Mouse (Mus musculus) MEL (cell line): ENCODE data around the gene Rpl10.
A peak's percentile ranks its signal among the peaks of the same experiment; 100 is the strongest.

Experiments used
- BHLHE40 ChIP-seq: IDR thresholded peaks from 2 replicates; pipeline ENCODE4 v1.6.1; 2012; ENCODE audit warnings: low read depth, mild to moderate bottlenecking, inconsistent platforms, low read length, improper control_type of control experiment, borderline replicate concordance
- CTCF ChIP-seq, 3 experiments: IDR thresholded peaks in 2 of 3; conservative IDR thresholded peaks in 1 of 3; 2 replicates each; pipeline ENCODE4 v1.5.1; 2011 to 2012; ENCODE audit warnings: low read length in 3 of 3, low read depth in 2 of 3, mild to moderate bottlenecking in 2 of 3, improper control_type of control experiment in 1 of 3, inconsistent platforms in 1 of 3, mixed read lengths in 1 of 3, moderate library complexity in 1 of 3; ENCODE audit not compliant: control insufficient read depth in 1 of 3, insufficient read depth in 1 of 3, poor library complexity in 1 of 3, severe bottlenecking in 1 of 3
- EP300 ChIP-seq, 2 experiments: IDR thresholded peaks; 2 replicates each; pipeline ENCODE4 v1.6.1; 2011; ENCODE audit warnings: improper control_type of control experiment in 2 of 2, low read length in 2 of 2, low read depth in 1 of 2, mild to moderate bottlenecking in 1 of 2
- GATA1 ChIP-seq: IDR thresholded peaks from 2 replicates; pipeline ENCODE4 v1.6.1; 2011; ENCODE audit warnings: low read depth, low read length, improper control_type of control experiment
- POLR2A ChIP-seq, 2 experiments: IDR thresholded peaks; 2 replicates each; pipeline ENCODE4 v1.6.1; 2011 to 2012; ENCODE audit warnings: low read length in 2 of 2, mild to moderate bottlenecking in 2 of 2, control low read depth in 1 of 2, improper control_type of control experiment in 1 of 2, low read depth in 1 of 2, moderate library complexity in 1 of 2; ENCODE audit not compliant: control insufficient read depth in 1 of 2, insufficient read depth in 1 of 2, poor library complexity in 1 of 2
- RCOR1 ChIP-seq: IDR thresholded peaks from 2 replicates; pipeline ENCODE4 v1.6.1; 2012; ENCODE audit warnings: low read depth, mild to moderate bottlenecking, inconsistent platforms, low read length, improper control_type of control experiment
- TAL1 ChIP-seq: IDR thresholded peaks from 2 replicates; pipeline ENCODE4 v1.6.1; 2012; ENCODE audit warnings: mild to moderate bottlenecking, inconsistent platforms, low read length, moderate library complexity, mixed read lengths
- TBP ChIP-seq: IDR thresholded peaks from 2 replicates; pipeline ENCODE4 v1.8.0; 2011; ENCODE audit warnings: low read depth, low read length, improper control_type of control experiment
- USF1 ChIP-seq: IDR thresholded peaks from 2 replicates; pipeline ENCODE4 v1.6.1; 2014; ENCODE audit warnings: low read depth, mild to moderate bottlenecking, inconsistent platforms, low read length, improper control_type of control experiment, moderate library complexity

DNA sequence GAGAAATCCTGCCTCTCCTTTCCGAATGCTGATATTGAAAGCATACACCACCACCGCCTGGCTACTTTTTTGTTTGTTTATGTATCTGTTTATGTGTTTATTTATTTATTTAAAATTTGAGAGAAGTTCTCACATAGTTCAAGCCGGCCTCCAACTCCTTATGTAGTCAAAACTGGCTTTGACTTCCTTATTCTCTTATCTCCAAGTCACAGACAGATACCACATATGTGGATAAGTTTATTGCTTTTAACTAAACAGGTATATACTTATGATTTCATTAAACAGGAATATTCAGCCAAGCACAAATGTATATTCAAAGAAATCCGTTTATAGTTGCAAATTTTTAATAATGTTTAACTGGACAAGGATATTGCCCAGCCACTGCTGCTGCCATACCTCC, 22.8 kb downstream of the Rpl10 start:
- TF ChIP-seq EP300 (IDR thresholded peaks at IDR 0.05; ENCODE audit: low read depth in 1 of 2, low read length in 2 of 2) (peak; percentile 66 to 84), BHLHE40 (no peak), CTCF (IDR thresholded peaks at IDR 0.05 in 2 of 3, conservative IDR thresholded peaks at IDR 0.05 in 1 of 3; ENCODE audit: control insufficient read depth in 1 of 3, insufficient read depth in 1 of 3, low read depth in 2 of 3, low read length in 3 of 3, poor library complexity in 1 of 3, severe bottlenecking in 1 of 3) (no peak), GATA1 (peak; percentile 90), USF1 (no peak), TBP (no peak), POLR2A (IDR thresholded peaks at IDR 0.05; ENCODE audit: control insufficient read depth in 1 of 2, insufficient read depth in 1 of 2, low read depth in 1 of 2, low read length in 2 of 2, poor library complexity in 1 of 2) (no peak), RCOR1 (peak; percentile 65), TAL1 (peak; percentile 74)
